Mouse (Mus musculus) forebrain, postnatal 0 days (tissue): ENCODE results near the gene Esr2. TPM values are rescaled to one million over a fixed set of nuclear protein-coding genes. Genes with fewer than 3 reads are reported as not detected.

ENCODE experiments used
- ATAC-seq: fragments of 200-750 bp; cut with Nextera tagmentation; 2 replicates; pipeline ENCODE4 v1.8.0; 2017; ENCODE audit warnings: mild to moderate bottlenecking, moderate library complexity
- DNase-seq: peaks from one replicate; pipeline ENCODE4 v3.0.0-alpha.2; 2015
- H3K27ac ChIP-seq: fragments of 300-500 bp; sonication (generic); 2 replicates; pipeline ENCODE4 v1.5.1; 2014; ENCODE audit warnings: low read depth, mild to moderate bottlenecking, antibody characterized with exemption, low read length, moderate library complexity, mixed read lengths
- H3K27me3 ChIP-seq: fragments of 300-500 bp; sonication (generic); 2 replicates; pipeline ENCODE4 v1.6.1; 2014; ENCODE audit warnings: mild to moderate bottlenecking, low read length, mixed read lengths; ENCODE audit not compliant: insufficient read depth
- H3K36me3 ChIP-seq: fragments of 300-500 bp; sonication (generic); 2 replicates; pipeline ENCODE4 v1.6.1; 2014; ENCODE audit warnings: mild to moderate bottlenecking, moderate library complexity; ENCODE audit not compliant: insufficient read depth
- H3K4me1 ChIP-seq: fragments of 300-500 bp; sonication (generic); 2 replicates; pipeline ENCODE4 v1.6.1; 2014; ENCODE audit warnings: antibody characterized with exemption; ENCODE audit not compliant: insufficient read depth
- H3K4me2 ChIP-seq: fragments of 300-500 bp; sonication (generic); 2 replicates; pipeline ENCODE4 v1.6.1; 2014; ENCODE audit warnings: low read depth, mild to moderate bottlenecking, moderate library complexity
- H3K4me3 ChIP-seq: fragments of 300-500 bp; sonication (generic); 2 replicates; pipeline ENCODE4 v1.5.1; 2014; ENCODE audit warnings: low read depth, low read length, mixed read lengths
- H3K9ac ChIP-seq: fragments of 300-500 bp; sonication (generic); 2 replicates; pipeline ENCODE4 v1.6.1; 2014; ENCODE audit warnings: mild to moderate bottlenecking
- H3K9me3 ChIP-seq: fragments of 300-500 bp; sonication (generic); 2 replicates; pipeline ENCODE4 v1.6.1; 2016; ENCODE audit warnings: low read length
- CTCF ChIP-seq: sonication (generic); IDR thresholded peaks from 2 replicates; pipeline ENCODE4 v1.5.1; 2016; ENCODE audit warnings: antibody characterized with exemption, control low read depth, low read depth
- WGBS: fragments of 180-500 bp; shearing (Covaris S2); extraction: QIAGEN DNeasy Blood & Tissue Kit; methylation state at CpG from one replicate; pipeline ENCODE4 v1.1.7; 2014; 5-methylcytosine and 5-hydroxymethylcytosine counted together
- polyA plus RNA-seq: library from polyadenylated mRNA; unstranded; fragments of >200 nt; fragmentation: Nextera tagmentation; extraction: Ambion mirVana; gene quantifications from 2 replicates; pipeline ENCODE4 v1.2.1, GENCODE M21; 2015
- total RNA-seq: library from RNA; depleted of rRNA; stranded (reverse); fragments of >200 nt; gene quantifications from 2 replicates; pipeline ENCODE4 v1.2.3, GENCODE M21; 2014

Esr2 gene
- total and polyA plus RNA-seq, 2 experiments from 2014 or later = 0.35 to 0.95 TPM

GRCm38 (mm10) chr12:76102621-76103020 is 74.4 kb downstream of the Esr2 start:
- Histone ChIP-seq H3K27me3 (no peaks in the 10 kb centered on the region), H3K27ac (no peak overlapping the region), H3K9ac (no peak overlapping the region), H3K4me2 (no peak overlapping the region), H3K4me3 (no peak overlapping the region), H3K9me3 (no peaks in the 10 kb centered on the region), H3K36me3 (peaks cover 93% of the 10 kb centered on the region), H3K4me1 (no peaks in the 10 kb centered on the region)
- 78% methylated on average over 12 of the region's 12 CpGs for WGBS
- ATAC-seq (no peak), DNase-seq (peak; percentile 17)
- no peak for TF ChIP-seq CTCF

- WGBS = 82% methylated on average over 30 of the region's 30 CpGs
- ATAC-seq = no peak
- H3K4me2 ChIP-seq = no peak overlapping the region
- H3K4me3 ChIP-seq = no peak overlapping the region
- no peaks in the 10 kb centered on the region for H3K9me3 ChIP-seq
- DNase-seq = no peak
- TF ChIP-seq CTCF = no peak
- H3K27ac ChIP-seq = no peak overlapping the region
- H3K9ac ChIP-seq = no peak overlapping the region
- no peaks in the 10 kb centered on the region for H3K4me1 ChIP-seq
- H3K36me3 ChIP-seq = peaks cover 73% of the 10 kb centered on the region
- no peaks in the 10 kb centered on the region for H3K27me3 ChIP-seq
Observed at GRCm38 (mm10) chr12:76095117-76096035, 81.7 kb downstream of the Esr2 start.

- WGBS = 90% methylated on average over 15 of the region's 15 CpGs
- Histone ChIP-seq H3K4me3 (no peak overlapping the region), H3K27me3 (no peaks in the 10 kb centered on the region), H3K9me3 (no peaks in the 10 kb centered on the region), H3K27ac (no peak overlapping the region), H3K9ac (no peak overlapping the region), H3K36me3 (peaks cover 65% of the 10 kb centered on the region), H3K4me2 (no peak overlapping the region), H3K4me1 (no peaks in the 10 kb centered on the region)
- TF ChIP-seq CTCF = no peak
- no peak for DNase-seq
- no peak for ATAC-seq
Observed at GRCm38 (mm10) chr12:76093613-76094588, 83.2 kb downstream of the Esr2 start.

DNA sequence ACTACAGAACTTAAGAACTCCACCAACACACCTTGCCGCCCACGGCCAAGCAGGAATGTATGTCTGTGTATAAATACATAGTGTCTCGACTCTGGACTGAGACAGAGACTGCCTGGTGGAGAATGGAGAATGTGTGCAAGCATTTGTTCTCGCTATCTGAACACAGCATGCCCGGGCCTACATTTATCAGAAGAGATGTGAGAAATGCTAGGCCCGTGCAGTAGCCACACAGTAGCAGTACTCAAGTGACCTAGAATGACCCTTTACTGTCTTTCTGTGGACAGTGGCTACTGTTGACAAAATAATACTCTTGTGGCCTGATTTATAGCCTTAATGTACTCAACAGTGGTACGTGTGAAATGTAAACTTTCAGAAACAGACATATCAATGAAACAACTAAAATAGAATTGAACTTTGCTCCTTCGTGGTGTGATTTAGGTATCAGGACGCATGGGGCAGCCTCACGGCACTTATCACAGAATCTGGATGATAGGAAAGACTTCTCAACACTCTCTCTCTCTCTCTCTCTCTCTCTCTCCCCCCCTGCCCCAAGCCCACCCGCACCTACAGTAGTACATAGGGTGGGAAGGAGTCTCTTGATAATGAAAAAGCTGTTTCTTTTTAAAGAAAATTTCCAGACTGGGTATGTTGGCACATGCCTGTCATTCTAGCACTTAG is 84.1 kb downstream of the Esr2 start:
- DNase-seq (no peak), ATAC-seq (no peak)
- no peak overlapping the region for H3K9ac ChIP-seq
- no peaks in the 10 kb centered on the region for H3K27me3 ChIP-seq
- no peak overlapping the region for H3K27ac ChIP-seq
- H3K36me3 ChIP-seq = peaks cover 56% of the 10 kb centered on the region
- TF ChIP-seq CTCF = no peak
- WGBS = 95% methylated on average over 11 of the region's 11 CpGs
- no peaks in the 10 kb centered on the region for H3K4me1 ChIP-seq
- H3K4me3 ChIP-seq = no peak overlapping the region
- no peaks in the 10 kb centered on the region for H3K9me3 ChIP-seq
- H3K4me2 ChIP-seq = no peak overlapping the region

DNA sequence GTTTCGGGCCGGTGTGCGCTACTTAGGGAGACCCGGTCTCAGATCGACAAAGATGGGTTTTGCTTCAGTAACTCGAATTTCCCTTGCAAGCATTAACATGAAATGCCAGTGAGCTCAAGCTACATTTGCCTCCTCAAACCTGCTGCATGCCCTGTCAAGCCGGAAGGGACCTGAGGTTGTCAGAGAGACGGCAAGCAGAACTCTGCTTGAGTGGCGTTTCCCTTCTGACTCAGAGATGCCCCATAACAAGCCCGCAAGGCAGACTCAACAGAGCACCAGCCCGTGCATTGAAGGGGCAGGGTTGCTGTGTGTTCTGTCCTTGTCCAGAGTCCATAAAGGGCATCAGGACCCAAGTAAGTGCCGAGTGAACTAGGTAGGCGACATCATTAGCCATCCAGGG is 90.0 kb downstream of the Esr2 start:
- Histone ChIP-seq H3K27ac (no peak overlapping the region), H3K4me2 (no peak overlapping the region), H3K27me3 (no peaks in the 10 kb centered on the region), H3K4me1 (peaks cover 14% of the 10 kb centered on the region), H3K4me3 (no peak overlapping the region), H3K36me3 (peaks cover 19% of the 10 kb centered on the region), H3K9me3 (no peaks in the 10 kb centered on the region), H3K9ac (no peak overlapping the region)
- ATAC-seq (no peak), DNase-seq (no peak)
- 86% methylated on average over 13 of the region's 13 CpGs for WGBS
- no peak for TF ChIP-seq CTCF
